Mouse (Mus musculus) mouse embryonic stem cell (cell line): ENCODE data around the gene Mrpl22.

Source experiments
- in situ Hi-C, 2 experiments: fragments of 300-500 bp; cut with MboI; formaldehyde crosslinking; loops; 1 replicate in 1 of 2; 3 replicates in 1 of 2; pipeline ENCODE4 v1.14.3; 2019 to 2020; ENCODE audit warnings: low sequenced_read_pairs in 2 of 2, low pct_unique_long_range_greater_than_20kb in 1 of 2, mixed read lengths in 1 of 2; ENCODE audit not compliant: unreplicated experiment in 1 of 2

Gene Mrpl22

GRCm38 (mm10) chr11:58171459-58172091 is at the start of gene Mrpl22:
TSS of gene Mrpl22 (plus strand) at chr11:58171661.
- in situ Hi-C loops, result no loop called here

GRCm38 (mm10) chr11:58123711-58124110 is 47.8 kb upstream of the Mrpl22 start:
- in situ Hi-C loops, result no loop called here

GRCm38 (mm10) chr11:58125021-58125420 is 46.4 kb upstream of the Mrpl22 start:
- in situ Hi-C loops, result no loop called here

GRCm38 (mm10) chr11:58126397-58127160 is 44.9 kb upstream of the Mrpl22 start:
- in situ Hi-C loops, result no loop called here

- in situ Hi-C loops, result no loop called here
Measured at GRCm38 (mm10) chr11:58127544-58127943, 43.9 kb upstream of the Mrpl22 start.

- in situ Hi-C loops, result no loop called here
Measured at GRCm38 (mm10) chr11:58129302-58129843, 42.1 kb upstream of the Mrpl22 start.

GRCm38 (mm10) chr11:58132026-58132425 is 39.4 kb upstream of the Mrpl22 start:
- in situ Hi-C loops, result no loop called here

GRCm38 (mm10) chr11:58134869-58135268 is 36.6 kb upstream of the Mrpl22 start:
- in situ Hi-C loops, result no loop called here

GRCm38 (mm10) chr11:58135296-58135695 is 36.2 kb upstream of the Mrpl22 start:
- in situ Hi-C loops, result no loop called here

GRCm38 (mm10) chr11:58136677-58137076 is 34.8 kb upstream of the Mrpl22 start:
- in situ Hi-C loops, result no loop called here

- in situ Hi-C loops, result no loop called here
Measured at GRCm38 (mm10) chr11:58138821-58139220, 32.6 kb upstream of the Mrpl22 start.

GRCm38 (mm10) chr11:58139466-58139865 is 32.0 kb upstream of the Mrpl22 start:
- in situ Hi-C loops, result no loop called here

- in situ Hi-C loops, result no loop called here
Measured at GRCm38 (mm10) chr11:58143704-58144426, 27.6 kb upstream of the Mrpl22 start.

GRCm38 (mm10) chr11:58146241-58146640 is 25.2 kb upstream of the Mrpl22 start:
- in situ Hi-C loops, result no loop called here

- in situ Hi-C loops, result no loop called here
Measured at GRCm38 (mm10) chr11:58155458-58155857, 16.0 kb upstream of the Mrpl22 start.

GRCm38 (mm10) chr11:58156871-58157270 is 14.6 kb upstream of the Mrpl22 start:
- in situ Hi-C loops, result no loop called here

- in situ Hi-C loops, result no loop called here
Measured at GRCm38 (mm10) chr11:58165072-58165471, 6.4 kb upstream of the Mrpl22 start.

GRCm38 (mm10) chr11:58167822-58168166 is 3.7 kb upstream of the Mrpl22 start:
- in situ Hi-C loops, result no loop called here

- in situ Hi-C loops, result no loop called here
Measured at GRCm38 (mm10) chr11:58168167-58168915, 3.1 kb upstream of the Mrpl22 start, which contains the start of gene Gemin5. TSS of gene Gemin5 (minus strand) at chr11:58168539.
